Mouse (Mus musculus) myocyte (in vitro differentiated cells): Measurements from ENCODE around the gene Zranb1.

Source experiments
- CEBPB ChIP-seq: IDR thresholded peaks from 2 replicates; pipeline ENCODE4 v1.6.1; 2011; ENCODE audit warnings: mild to moderate bottlenecking, moderate library complexity; ENCODE audit not compliant: poor library complexity, insufficient read depth, severe bottlenecking
- MAX ChIP-seq: IDR thresholded peaks from one replicate; pipeline ENCODE4 v1.6.1; 2011; ENCODE audit warnings: low read depth, mild to moderate bottlenecking, control low read depth
- MYOG ChIP-seq, 3 experiments: IDR thresholded peaks; one replicate each; pipeline ENCODE4 v1.6.1; 2011; ENCODE audit warnings: control low read depth in 2 of 3, low read depth in 2 of 3, mild to moderate bottlenecking in 2 of 3; ENCODE audit not compliant: insufficient read length in 2 of 3, control insufficient read depth in 1 of 3, insufficient read depth in 1 of 3
- POLR2A ChIP-seq: IDR thresholded peaks from one replicate; pipeline ENCODE4 v1.6.1; 2011; ENCODE audit warnings: low read depth, mild to moderate bottlenecking, control low read depth, moderate library complexity; ENCODE audit not compliant: insufficient read length
- POLR2AphosphoS2 ChIP-seq: IDR thresholded peaks from one replicate; pipeline ENCODE4 v1.6.1; 2011; ENCODE audit warnings: low read depth, control low read depth; ENCODE audit not compliant: insufficient read length
- USF1 ChIP-seq: IDR thresholded peaks from one replicate; pipeline ENCODE4 v1.6.1; 2011; ENCODE audit warnings: low read depth, mild to moderate bottlenecking, control low read depth, moderate library complexity

GRCm38 (mm10) chr7:132991240-132991900 is 60.4 kb downstream of the Zranb1 start:
- TF ChIP-seq POLR2A = no peak
- TF ChIP-seq MAX = no peak
- TF ChIP-seq POLR2AphosphoS2 = no peak
- TF ChIP-seq MYOG (IDR thresholded peaks at IDR 0.05; ENCODE audit: control insufficient read depth in 1 of 3, insufficient read depth in 1 of 3, insufficient read length in 2 of 3, low read depth in 2 of 3) = no peak
- TF ChIP-seq USF1 = no peak
- TF ChIP-seq CEBPB = no peak
